8 mouse cellular contexts compared by ENCODE assay signal in the genomic region with DNA sequence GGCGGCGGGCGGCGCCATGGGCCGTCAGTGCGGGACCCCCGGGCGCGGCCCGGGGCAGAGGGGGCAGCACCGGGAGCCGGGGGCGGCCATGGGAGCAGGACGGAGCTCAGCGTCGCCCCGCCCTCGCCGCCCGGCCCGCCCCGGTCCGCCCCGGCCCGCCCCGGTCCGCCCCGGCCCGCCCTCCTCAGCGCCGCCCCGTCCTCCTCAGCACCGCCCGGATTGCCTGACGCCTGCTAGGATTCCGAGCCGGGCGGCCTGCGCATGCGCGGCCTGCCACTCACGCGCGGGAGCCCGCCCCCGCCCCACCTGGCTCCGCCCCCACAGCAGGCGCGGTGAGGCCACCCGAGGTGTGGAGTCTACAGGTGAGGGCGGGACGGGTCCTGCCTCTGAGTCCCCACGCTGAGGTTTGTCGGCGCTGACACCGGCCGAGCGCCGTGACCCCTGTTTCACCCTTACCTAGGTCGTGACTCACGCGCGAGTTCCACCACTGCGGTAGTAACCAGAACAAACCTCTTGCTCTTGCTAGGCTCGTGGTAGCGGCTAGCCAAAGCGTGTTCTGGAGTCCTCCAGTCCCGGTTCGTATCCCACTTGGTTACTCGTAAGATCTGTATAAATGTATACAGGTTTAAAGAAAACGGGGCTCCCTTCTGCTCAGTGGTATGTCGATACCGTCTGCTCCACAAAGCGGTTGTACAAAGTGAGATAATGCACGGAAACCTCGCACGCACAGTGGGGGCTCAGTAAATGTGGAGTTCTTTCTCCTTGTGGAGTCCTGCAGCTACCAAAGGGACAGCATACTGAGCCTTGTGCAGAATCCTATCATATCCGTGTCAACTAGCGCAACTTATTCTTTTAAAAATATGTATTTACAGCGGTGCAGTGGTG. TPM values are rescaled to one million over a fixed set of nuclear protein-coding genes. Genes with fewer than 3 reads are reported as not detected.
DNase-seq lines count a peak whose midpoint lies in the region; ATAC-seq and TF ChIP-seq lines count a peak whose summit lies in the region.

A gene (minus strand): TSS at position 51 of the 885 bp plus-strand sequence.

- peak within 1 kb of the TSS; percentile 75 for H3K4me2 ChIP-seq in lung, embryonic 16.5 days (ENCODE audit: low read depth, low read length)

- H3K36me3 ChIP-seq in MEL (ENCODE audit: control insufficient read depth in 1 of 2, insufficient read depth in 2 of 2, low read length in 2 of 2) = no peaks in the 10 kb centered on the region
- H3K36me3 ChIP-seq in lung, embryonic 16.5 days (ENCODE audit: control insufficient read depth, insufficient read depth, low read length) = no peaks in the 10 kb centered on the region

- no peak for TF ChIP-seq CTCF in MEL (IDR thresholded peaks at IDR 0.05 in 2 of 3, conservative IDR thresholded peaks at IDR 0.05 in 1 of 3; ENCODE audit: control insufficient read depth in 1 of 3, insufficient read depth in 1 of 3, low read depth in 2 of 3, low read length in 3 of 3, poor library complexity in 1 of 3, severe bottlenecking in 1 of 3)
- no peak for TF ChIP-seq CTCF in cerebellum, adult 2 months (IDR thresholded peaks at IDR 0.05; ENCODE audit: borderline replicate concordance, insufficient read depth, low read depth, low read length)

- TF ChIP-seq RAD21 in MEL (IDR thresholded peaks at IDR 0.05; ENCODE audit: low read depth, low read length) = no peak

- peak within 1 kb of the TSS; percentile 71 for H3K9ac ChIP-seq in MEL (ENCODE audit: control insufficient read depth, low read depth, low read length, poor library complexity, severe bottlenecking)
- H3K9ac ChIP-seq in lung, embryonic 16.5 days (ENCODE audit: low read length) = peak within 1 kb of the TSS; percentile 92

- peaks cover 6 to 13% of the 10 kb centered on the region in 2 experiments for H3K27me3 ChIP-seq in MEL (ENCODE audit: control insufficient read depth in 1 of 2, insufficient read depth in 2 of 2, low read length in 2 of 2)
- H3K27me3 ChIP-seq in cerebellum, adult 2 months (ENCODE audit: control insufficient read depth, insufficient read depth, low read length) = no peaks in the 10 kb centered on the region; the same call in 1 of the 2 replicates
- no peaks in the 10 kb centered on the region for H3K27me3 ChIP-seq in lung, embryonic 16.5 days (ENCODE audit: control insufficient read depth, insufficient read depth, low read depth, low read length)

- H3K27ac ChIP-seq in MEL (ENCODE audit: control insufficient read depth, low read depth, low read length) = no peak within 1 kb of the TSS
- H3K27ac ChIP-seq in cerebellum, adult 2 months (ENCODE audit: insufficient read depth, low read length) = no peak within 1 kb of the TSS
- peak within 1 kb of the TSS; percentile 63 for H3K27ac ChIP-seq in lung, embryonic 16.5 days (ENCODE audit: low read length)

- no peaks in the 10 kb centered on the region; the same call in 1 of the 2 replicates for H3K79me2 ChIP-seq in MEL (ENCODE audit: control insufficient read depth, insufficient read depth, low read length, poor library complexity)

- WGBS in cerebellum, adult 2 months = 2% methylated on average over 70 of the region's 80 CpGs
- 3% methylated on average over 51 of the region's 80 CpGs for WGBS in lung, embryonic 16.5 days

- 0 out of 4 replicates have a peak, but pooled peaks of 1 of the 2 experiments have one; percentile 39 for TF ChIP-seq EP300 in MEL (IDR thresholded peaks at IDR 0.05; ENCODE audit: low read depth in 1 of 2, low read length in 2 of 2)

- ATAC-seq in hematopoietic stem cell, adult 5-6 weeks (replicated peaks in 1 of 2; ENCODE audit: insufficient read depth in 1 of 2, low FRiP score in 2 of 2, low TSS enrichment in 1 of 2, low read depth in 1 of 2, poor library complexity in 2 of 2, severe bottlenecking in 2 of 2) = peak; percentile 69 to 85
- ATAC-seq in lung, embryonic 16.5 days (ENCODE audit: low read depth) = peak; percentile 99

- DNase-seq in MEL (ENCODE audit: low read depth, low spot score) = peak; percentile 93
- peak; percentile 94 to 95 for DNase-seq in cerebellum, adult 2 months
- DNase-seq in forelimb bud, embryonic 11.5 days (ENCODE audit: low read depth, low spot score) = peak; percentile 88
- peak; percentile 69 for DNase-seq in layer of hippocampus, adult 9-10 months (ENCODE audit: low spot score)
- peak; percentile 80 for DNase-seq in ovary, postnatal 10 days (ENCODE audit: low spot score)
- DNase-seq in thymus, postnatal 10 days (ENCODE audit: low spot score in 2 of 2) = peak; percentile 89 to 95

- peak; percentile 41 to 50; a peak in 2 of 4 replicates for TF ChIP-seq POLR2A in MEL (IDR thresholded peaks at IDR 0.05; ENCODE audit: control insufficient read depth in 1 of 2, insufficient read depth in 1 of 2, low read depth in 1 of 2, low read length in 2 of 2, poor library complexity in 1 of 2)
- TF ChIP-seq POLR2A in cerebellum, adult 2 months (IDR thresholded peaks at IDR 0.05; ENCODE audit: borderline replicate concordance, insufficient read depth, low read length) = peak; percentile 54

- no peaks in the 10 kb centered on the region for H3K9me3 ChIP-seq in MEL (replicated peaks; ENCODE audit: insufficient read depth, low read length)
- H3K9me3 ChIP-seq in lung, embryonic 16.5 days (ENCODE audit: control insufficient read depth, low read length) = no peaks in the 10 kb centered on the region

- H3K4me1 ChIP-seq in MEL (ENCODE audit: control insufficient read depth in 1 of 2, insufficient read depth in 2 of 2, low read length in 2 of 2) = no peaks in the 10 kb centered on the region
- H3K4me1 ChIP-seq in cerebellum, adult 2 months (ENCODE audit: control insufficient read depth, insufficient read depth, low read length) = 0 out of 2 replicates have a peak, but pooled peaks cover 3% of the 10 kb centered on the region
- H3K4me1 ChIP-seq in lung, embryonic 16.5 days (replicated peaks; ENCODE audit: control insufficient read depth, insufficient read depth, low read length) = peaks cover 19% of the 10 kb centered on the region

- H3K4me3 ChIP-seq in MEL (ENCODE audit: control insufficient read depth in 1 of 2, insufficient read depth in 1 of 2, low read depth in 2 of 2, low read length in 2 of 2) = peak within 1 kb of the TSS; percentile 89 to 93
- peak within 1 kb of the TSS; percentile 86 for H3K4me3 ChIP-seq in cerebellum, adult 2 months (replicated peaks; ENCODE audit: insufficient read depth, low read depth, low read length)
- H3K4me3 ChIP-seq in lung, embryonic 16.5 days (ENCODE audit: low read length) = peak within 1 kb of the TSS; percentile 86

TF ChIP-seq in MEL, 35 proteins besides CTCF, POLR2A, EP300 and RAD21:
- TF ChIP-seq MXI1 (IDR thresholded peaks at IDR 0.05; ENCODE audit: low read depth, low read length) (peak; percentile 67), MAX (IDR thresholded peaks at IDR 0.05; ENCODE audit: low read length) (peak; percentile 72), E2F4 (IDR thresholded peaks at IDR 0.05; ENCODE audit: borderline replicate concordance, low read depth, low read length) (no peak), HCFC1 (IDR thresholded peaks at IDR 0.05; ENCODE audit: low read depth, low read length) (0 out of 2 replicates have a peak, but pooled peaks have one; percentile 28), TAL1 (IDR thresholded peaks at IDR 0.05; ENCODE audit: low read length) (no peak), SMC3 (IDR thresholded peaks at IDR 0.05; ENCODE audit: low read depth, low read length) (peak; percentile 5; the same call in 1 of the 2 replicates), GATA1 (IDR thresholded peaks at IDR 0.05; ENCODE audit: low read depth, low read length) (0 out of 2 replicates have a peak, but pooled peaks have one; percentile 33), NRF1 (IDR thresholded peaks at IDR 0.05; ENCODE audit: insufficient read depth, low read depth, low read length, poor library complexity, severe bottlenecking) (peak; percentile 91), ZKSCAN1 (IDR thresholded peaks at IDR 0.05; ENCODE audit: low read depth, low read length) (no peak), BHLHE40 (IDR thresholded peaks at IDR 0.05; ENCODE audit: borderline replicate concordance, low read depth, low read length) (0 out of 2 replicates have a peak, but pooled peaks have one; percentile 5), MAZ (IDR thresholded peaks at IDR 0.05; ENCODE audit: low read depth, low read length) (peak; percentile 47; the same call in 1 of the 2 replicates), ZMIZ1 (IDR thresholded peaks at IDR 0.05; ENCODE audit: low read depth, low read length) (no peak), SIN3A (IDR thresholded peaks at IDR 0.05; ENCODE audit: low read length) (peak; percentile 80), NELFE (IDR thresholded peaks at IDR 0.05; ENCODE audit: low read depth, low read length) (peak; percentile 73), MYC (IDR thresholded peaks at IDR 0.05; ENCODE audit: low read depth, low read length) (0 out of 2 replicates have a peak, but pooled peaks have one; percentile 61), POLR2AphosphoS5 (IDR thresholded peaks at IDR 0.05; ENCODE audit: borderline replicate concordance, low read depth, low read length) (no peak)
TF ChIP-seq in MEL: peak in this region for 11.

RNA-seq across cellular contexts. Expression of the gene that starts here (rescaled TPM):
- 1.2 and 1.3 TPM in 2 replicates for total RNA-seq in MEL (2012; rRNA removed)
- polyA plus RNA-seq in MEL (2012; ENCODE audit: insufficient read depth in 1 of 2, insufficient read length in 2 of 2, low read depth in 1 of 2, low replicate concordance in 2 of 2, missing spikeins in 1 of 2) = 1 to 10 TPM in 1 of 2 experiments, not detected in 1; 4.1 TPM
- 8.6 and 9.9 TPM in 2 replicates for polyA plus RNA-seq in cerebellum, adult 2 months (2012; rRNA removed)
- 6.3 and 8.3 TPM in 2 replicates for total RNA-seq in hematopoietic stem cell, adult 5-6 weeks (2017)
- 18.6 and 20.5 TPM in 2 replicates for polyA plus RNA-seq in lung, embryonic 16.5 days (2015; fragmentation: Nextera tagmentation; extraction: Ambion mirVana)
